Mouse (Mus musculus) stomach, postnatal 0 days (tissue): ENCODE data around the gene Zer1.

ENCODE experiments used
- CTCF ChIP-seq: IDR thresholded peaks from 2 replicates; pipeline ENCODE4 v1.5.1; 2016; ENCODE audit warnings: antibody characterized with exemption, low read depth, mild to moderate bottlenecking, moderate library complexity
- EP300 ChIP-seq: optimal IDR thresholded peaks from 2 replicates; pipeline ENCODE3; 2016; ENCODE audit warnings: antibody characterized with exemption

- TF ChIP-seq CTCF, result no peak
- TF ChIP-seq EP300, result no peak
Observed at GRCm38 (mm10) chr2:30107646-30108045, 16.7 kb downstream of the Zer1 start.
